Mouse (Mus musculus) hindbrain, postnatal 0 days (tissue): ENCODE data around the gene Prkcb. TPM values are rescaled to one million over a fixed set of nuclear protein-coding genes. Genes with fewer than 3 reads are reported as not detected.
A peak's percentile ranks its signal among the peaks of the same experiment; 100 is the strongest.

Source experiments
- ATAC-seq: fragments of 200-750 bp; cut with Nextera tagmentation; 2 replicates; pipeline ENCODE4 v1.8.0; 2017; ENCODE audit warnings: mild to moderate bottlenecking, moderate TSS enrichment, moderate library complexity
- DNase-seq: peaks from one replicate; pipeline ENCODE4 v3.0.0-alpha.2; 2015; ENCODE audit warnings: low spot score
- H3K27ac ChIP-seq: fragments of 300-500 bp; sonication (generic); 2 replicates; pipeline ENCODE4 v1.5.1; 2014; ENCODE audit warnings: mild to moderate bottlenecking
- H3K27me3 ChIP-seq: fragments of 300-500 bp; sonication (generic); 2 replicates; pipeline ENCODE4 v1.6.1; 2014; ENCODE audit warnings: low read length, mixed read lengths; ENCODE audit not compliant: insufficient read depth
- H3K36me3 ChIP-seq: fragments of 300-500 bp; sonication (generic); 2 replicates; pipeline ENCODE4 v1.6.1; 2014; ENCODE audit warnings: low read length, mixed read lengths; ENCODE audit not compliant: insufficient read depth
- H3K4me1 ChIP-seq: fragments of 300-500 bp; sonication (generic); 2 replicates; pipeline ENCODE4 v1.6.1; 2014; ENCODE audit warnings: antibody characterized with exemption, low read length, mixed read lengths; ENCODE audit not compliant: insufficient read depth
- H3K4me2 ChIP-seq: fragments of 300-500 bp; sonication (generic); 2 replicates; pipeline ENCODE4 v1.6.1; 2014; ENCODE audit warnings: low read depth, mild to moderate bottlenecking, low read length, moderate library complexity, mixed read lengths
- H3K4me3 ChIP-seq: fragments of 300-500 bp; sonication (generic); 2 replicates; pipeline ENCODE4 v1.5.1; 2014; ENCODE audit warnings: low read length
- H3K9ac ChIP-seq: fragments of 300-500 bp; sonication (generic); replicated peaks from 2 replicates; pipeline ENCODE4 v1.6.1; 2014; ENCODE audit warnings: mild to moderate bottlenecking, low read length, moderate library complexity, mixed read lengths
- H3K9me3 ChIP-seq: fragments of 300-500 bp; sonication (generic); 2 replicates; pipeline ENCODE4 v1.6.1; 2016; ENCODE audit warnings: low read length, mixed read lengths
- CTCF ChIP-seq: IDR thresholded peaks from 2 replicates; pipeline ENCODE4 v1.5.1; 2016; ENCODE audit warnings: antibody characterized with exemption, control low read depth, low read depth
- WGBS: fragments of 180-500 bp; shearing (Covaris S2); extraction: QIAGEN DNeasy Blood & Tissue Kit; methylation state at CpG from one replicate; pipeline ENCODE4 v1.1.7; 2014; 5-methylcytosine and 5-hydroxymethylcytosine counted together
- polyA plus RNA-seq: library from polyadenylated mRNA; unstranded; fragments of >200 nt; fragmentation: Nextera tagmentation; extraction: Ambion mirVana; gene quantifications from 2 replicates; pipeline ENCODE4 v1.2.1, GENCODE M21; 2015
- total RNA-seq: library from RNA; depleted of rRNA; stranded (reverse); fragments of >200 nt; gene quantifications from 2 replicates; pipeline ENCODE4 v1.2.3, GENCODE M21; 2014

Gene Prkcb
- total and polyA plus RNA-seq, 2 experiments from 2014 or later: 187 to 261 TPM

DNA sequence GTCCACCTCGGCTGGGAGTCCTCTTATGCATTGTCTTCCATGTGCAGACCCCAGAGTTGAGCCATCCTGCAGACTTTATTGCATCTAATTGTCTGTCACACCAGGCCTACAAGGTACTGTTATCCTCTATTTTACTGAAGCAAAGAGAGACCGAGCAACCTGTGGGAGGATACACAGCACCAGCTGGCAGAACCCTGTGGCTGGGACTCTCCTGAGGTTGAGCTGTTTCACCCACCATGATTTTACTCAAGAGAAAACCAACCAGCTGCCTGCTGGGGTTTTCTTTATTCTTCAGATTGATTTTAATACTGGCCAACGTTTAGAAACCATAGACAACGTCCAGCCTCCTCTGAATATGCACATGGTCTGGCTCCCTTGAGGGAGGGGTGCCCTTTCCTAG is 102.1 kb downstream of the Prkcb start:
- no peak overlapping the region for H3K4me3 ChIP-seq
- no peak for DNase-seq
- WGBS: 33% methylated on average over 4 of the region's 4 CpGs

GRCm38 (mm10) chr7:122391382-122391781 is 102.8 kb downstream of the Prkcb start:
- peak; percentile 39 for DNase-seq
- no peaks in the 10 kb centered on the region for H3K27me3 ChIP-seq
- H3K4me1 ChIP-seq: peaks cover 18% of the 10 kb centered on the region
- TF ChIP-seq CTCF: peak; percentile 54
- H3K27ac ChIP-seq: no peak overlapping the region
- no peaks in the 10 kb centered on the region for H3K9me3 ChIP-seq
- no peak overlapping the region for H3K4me2 ChIP-seq
- ATAC-seq: no peak
- WGBS: 69% methylated on average over 3 of the region's 3 CpGs
- no peak overlapping the region for H3K9ac ChIP-seq
- no peaks in the 10 kb centered on the region for H3K36me3 ChIP-seq
- H3K4me3 ChIP-seq: no peak overlapping the region

More for the DNA sequence above, 102.1 kb downstream of the Prkcb start:
- H3K9ac ChIP-seq: no peak overlapping the region
- no peaks in the 10 kb centered on the region for H3K36me3 ChIP-seq
- H3K9me3 ChIP-seq: no peaks in the 10 kb centered on the region
- no peak overlapping the region for H3K4me2 ChIP-seq
- no peak for TF ChIP-seq CTCF
- H3K27ac ChIP-seq: peak overlapping the region; percentile 73
- H3K4me1 ChIP-seq: peaks cover 14% of the 10 kb centered on the region
- no peak for ATAC-seq
- H3K27me3 ChIP-seq: no peaks in the 10 kb centered on the region

DNA sequence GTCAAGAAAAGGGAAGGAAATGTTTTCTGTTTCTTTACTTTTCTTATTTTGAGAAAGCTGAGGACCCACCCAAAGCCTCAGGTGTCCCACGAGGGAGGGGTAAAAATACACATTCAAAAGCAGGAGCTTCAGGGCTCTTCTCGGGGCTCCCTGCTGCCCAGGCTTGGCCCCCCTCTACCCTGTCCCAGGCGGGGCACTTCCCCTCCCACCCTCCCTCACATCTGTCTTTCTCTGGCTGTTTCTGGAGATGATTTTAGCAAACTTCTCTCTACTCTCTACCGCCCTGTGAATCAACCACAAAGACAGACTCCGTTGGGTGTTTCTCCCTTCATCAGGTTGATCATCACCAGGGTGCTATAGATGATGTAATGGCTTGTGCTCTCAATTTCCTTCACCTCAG is 105.4 kb downstream of the Prkcb start:
- 63% methylated on average over 5 of the region's 5 CpGs for WGBS

DNA sequence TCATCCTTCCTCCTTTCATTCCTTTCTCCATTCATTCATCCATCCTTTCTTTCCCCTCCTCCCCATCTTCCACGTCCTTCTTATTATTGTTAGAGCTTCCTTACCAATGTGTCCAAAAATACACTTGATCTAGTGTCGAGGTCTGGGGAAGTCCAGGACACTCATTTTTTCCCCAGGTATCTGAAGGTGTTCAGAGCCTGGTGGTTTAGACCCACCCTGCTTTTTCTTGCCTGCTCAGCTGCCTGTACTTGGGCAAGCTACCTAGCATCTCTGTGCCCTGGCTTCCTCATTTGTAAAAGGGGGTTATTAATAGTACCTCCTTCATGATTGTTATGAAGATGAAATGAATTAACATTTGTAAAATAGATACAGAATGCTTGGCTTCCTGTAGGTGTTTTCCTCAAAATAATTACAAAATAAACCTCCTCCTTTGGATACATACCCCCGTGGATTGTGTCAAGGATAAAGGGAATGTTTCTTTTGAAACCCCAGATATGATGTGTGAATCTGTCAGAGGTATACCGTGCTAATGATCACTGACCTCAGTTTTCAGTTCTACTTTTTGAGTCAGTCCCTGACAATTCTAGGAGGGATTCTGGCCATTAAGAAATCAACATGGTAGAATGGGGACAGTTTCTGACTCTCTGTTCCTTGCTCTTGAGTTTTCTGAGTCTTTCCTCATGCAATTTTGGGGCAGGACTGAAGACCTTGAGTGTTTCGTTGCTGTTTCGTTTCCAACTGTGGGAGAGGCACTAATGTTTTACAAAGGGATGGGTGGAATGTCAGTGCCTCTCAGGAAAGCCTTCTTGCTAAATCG is 106.8 kb downstream of the Prkcb start:
- H3K4me1 ChIP-seq: peaks cover 10% of the 10 kb centered on the region
- H3K27ac ChIP-seq: peak overlapping the region; percentile 32; the same call in 1 of the 2 replicates
- no peak overlapping the region for H3K4me3 ChIP-seq
- 0 out of 2 replicates have a peak overlapping the region, but pooled peaks have one; percentile 3 for H3K4me2 ChIP-seq
- no peaks in the 10 kb centered on the region for H3K36me3 ChIP-seq
- 64% methylated on average over 7 of the region's 7 CpGs for WGBS
- no peak for ATAC-seq
- TF ChIP-seq CTCF: no peak
- H3K9ac ChIP-seq: no peak overlapping the region
- no peaks in the 10 kb centered on the region for H3K9me3 ChIP-seq
- H3K27me3 ChIP-seq: no peaks in the 10 kb centered on the region
- DNase-seq: no peak

More for the DNA sequence above, 105.4 kb downstream of the Prkcb start:
- H3K4me2 ChIP-seq: no peak overlapping the region
- H3K4me3 ChIP-seq: no peak overlapping the region
- H3K4me1 ChIP-seq: peaks cover 17% of the 10 kb centered on the region
- no peaks in the 10 kb centered on the region for H3K9me3 ChIP-seq
- no peak overlapping the region for H3K9ac ChIP-seq
- no peak for TF ChIP-seq CTCF
- H3K36me3 ChIP-seq: no peaks in the 10 kb centered on the region
- H3K27me3 ChIP-seq: no peaks in the 10 kb centered on the region
- DNase-seq (no peak), ATAC-seq (no peak)
- H3K27ac ChIP-seq: no peak overlapping the region

- 46% methylated on average over 5 of the region's 5 CpGs for WGBS
- DNase-seq (peak; percentile 21), ATAC-seq (no peak)
- H3K27ac ChIP-seq: peak overlapping the region; percentile 32; the same call in 1 of the 2 replicates
- H3K4me2 ChIP-seq: 0 out of 2 replicates have a peak overlapping the region, but pooled peaks have one; percentile 3
- H3K4me3 ChIP-seq: no peak overlapping the region
- H3K27me3 ChIP-seq: no peaks in the 10 kb centered on the region
- H3K36me3 ChIP-seq: no peaks in the 10 kb centered on the region
- no peak for TF ChIP-seq CTCF
- H3K9ac ChIP-seq: no peak overlapping the region
- peaks cover 5% of the 10 kb centered on the region; the same call in 1 of the 2 replicates for H3K4me1 ChIP-seq
- no peaks in the 10 kb centered on the region for H3K9me3 ChIP-seq
Measured at GRCm38 (mm10) chr7:122395976-122396315, 107.4 kb downstream of the Prkcb start.

GRCm38 (mm10) chr7:122397699-122398098 is 109.1 kb downstream of the Prkcb start:
- no peak overlapping the region for H3K4me3 ChIP-seq
- no peak overlapping the region for H3K27ac ChIP-seq
- peaks cover 4% of the 10 kb centered on the region; the same call in 1 of the 2 replicates for H3K4me1 ChIP-seq
- ATAC-seq (no peak), DNase-seq (no peak)
- no peak overlapping the region for H3K9ac ChIP-seq
- 86% methylated on average over 3 of the region's 3 CpGs for WGBS
- no peak for TF ChIP-seq CTCF
- H3K4me2 ChIP-seq: no peak overlapping the region
- no peaks in the 10 kb centered on the region for H3K9me3 ChIP-seq
- no peaks in the 10 kb centered on the region for H3K36me3 ChIP-seq
- H3K27me3 ChIP-seq: no peaks in the 10 kb centered on the region

DNA sequence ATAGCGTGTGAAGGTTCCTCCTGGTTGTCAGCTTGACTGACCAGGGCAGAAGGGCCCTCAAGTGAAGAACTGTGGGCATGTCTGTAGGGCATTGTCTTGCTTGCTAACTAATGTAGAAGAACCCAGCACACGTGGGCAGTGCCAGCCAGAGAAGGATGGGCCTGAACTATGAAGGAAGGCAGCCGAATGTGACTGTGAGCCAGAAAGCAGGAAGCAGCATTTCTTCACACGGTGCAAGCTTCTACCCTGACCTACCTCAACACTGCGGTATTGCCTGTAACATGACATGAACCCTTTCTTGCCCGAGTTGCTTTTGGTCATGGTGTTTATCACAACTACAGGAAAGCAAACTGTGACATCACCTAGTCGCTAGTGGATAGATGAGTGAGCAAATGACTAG is 113.5 kb downstream of the Prkcb start:
- ATAC-seq (no peak), DNase-seq (no peak)
- H3K36me3 ChIP-seq: no peaks in the 10 kb centered on the region
- H3K9me3 ChIP-seq: no peaks in the 10 kb centered on the region
- H3K4me3 ChIP-seq: no peak overlapping the region
- no peak overlapping the region for H3K9ac ChIP-seq
- peaks cover 29% of the 10 kb centered on the region for H3K4me1 ChIP-seq
- no peak overlapping the region for H3K4me2 ChIP-seq
- TF ChIP-seq CTCF: no peak
- H3K27me3 ChIP-seq: no peaks in the 10 kb centered on the region
- WGBS: 87% methylated on average over 7 of the region's 7 CpGs
- no peak overlapping the region for H3K27ac ChIP-seq
